Comparison of ENCODE assay signal across 20 mouse cellular contexts in the genomic region with DNA sequence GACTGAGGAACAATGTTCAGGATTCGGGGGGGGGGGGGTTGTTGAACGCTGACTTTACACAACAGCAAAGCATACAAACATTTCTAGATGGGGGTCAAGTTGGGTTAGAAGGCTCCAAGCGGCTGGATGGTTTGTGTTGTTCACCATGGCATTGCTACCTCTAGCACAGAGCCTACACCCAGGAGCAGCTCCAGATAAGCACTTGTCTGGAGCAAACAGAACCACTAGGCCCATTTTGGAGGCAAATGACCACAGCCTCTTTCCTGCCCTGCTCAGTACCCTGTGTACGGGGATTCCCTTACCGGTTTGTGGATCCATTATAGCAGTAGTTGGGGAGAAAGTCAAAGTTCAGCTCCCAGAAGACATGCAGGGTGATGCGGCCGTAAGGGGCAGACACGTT. TPM values are rescaled to one million over a fixed set of nuclear protein-coding genes. Genes with fewer than 3 reads are reported as not detected.
"Had no signal": no experiment of that assay in that cellular context is flagged by ENCODE, and none has a peak within 500 bp of the region (broad histone marks: within the 10 kb centered on the region; RNA-seq: fewer than 3 reads in every experiment).

No protein-coding gene starts in this region.

- H3K27ac ChIP-seq: intestine, embryonic 15.5 days; kidney, embryonic 15.5 days; limb, embryonic 12.5 days; limb, embryonic 15.5 days; stomach, embryonic 15.5 days had no signal

- H3K4me3 ChIP-seq: intestine, embryonic 15.5 days; kidney, embryonic 15.5 days; limb, embryonic 12.5 days; limb, embryonic 15.5 days; stomach, embryonic 15.5 days had no signal

- H3K4me2 ChIP-seq: intestine, embryonic 15.5 days; kidney, embryonic 15.5 days; limb, embryonic 12.5 days; limb, embryonic 15.5 days; midbrain, embryonic 11.5 days; stomach, embryonic 15.5 days had no signal

- H3K27me3 ChIP-seq: intestine, embryonic 15.5 days; kidney, embryonic 15.5 days; limb, embryonic 12.5 days; limb, embryonic 15.5 days; stomach, embryonic 15.5 days had no signal

- H3K9ac ChIP-seq: intestine, embryonic 15.5 days; kidney, embryonic 15.5 days; limb, embryonic 12.5 days; limb, embryonic 15.5 days; stomach, embryonic 15.5 days had no signal

- H3K36me3 ChIP-seq: intestine, embryonic 15.5 days; limb, embryonic 15.5 days; stomach, embryonic 15.5 days had no signal

- DNase-seq: kidney, adult 11 months; kidney, adult 8-10 months; kidney, postnatal 10 days; kidney, postnatal 36 days; left cerebral cortex, postnatal 4 days; lung, adult 2 months; lung, postnatal 14 days; lung, postnatal 4 days; midbrain, embryonic 14.5 days; right cerebral cortex, postnatal 14 days; right cerebral cortex, postnatal 4 days; thymus, postnatal 25 days had no signal

- H3K9me3 ChIP-seq: intestine, embryonic 15.5 days; kidney, embryonic 15.5 days; limb, embryonic 12.5 days; limb, embryonic 15.5 days; stomach, embryonic 15.5 days had no signal

- H3K4me1 ChIP-seq: intestine, embryonic 15.5 days; kidney, embryonic 15.5 days; limb, embryonic 12.5 days; limb, embryonic 15.5 days; stomach, embryonic 15.5 days had no signal

RNA-seq across cellular contexts. Expression of a gene that starts 6.7 kb away (rescaled TPM):
- total RNA-seq: megakaryocyte progenitor cell, adult 5-6 weeks; megakaryocyte-erythroid progenitor cell, adult 5-6 weeks had no signal
- polyA plus RNA-seq: intestine, embryonic 15.5 days had no signal
